Mouse (Mus musculus): ENCODE data around the gene Ier5. TPM values are rescaled to one million over a fixed set of nuclear protein-coding genes. Genes with fewer than 3 reads are reported as not detected.

Ier5 gene
- total and polyA plus RNA-seq, 3 experiments: 7.2 to 7.4 TPM; not detected in 1

GRCm38 (mm10) chr1:155054366-155054965, 45.0 kb downstream of the Ier5 start (continued):
- no peak for TF ChIP-seq POLR2AphosphoS5 (IDR thresholded peaks at IDR 0.05; ENCODE audit: borderline replicate concordance, low read depth, low read length)

GRCm38 (mm10) chr1:155053296-155053695, 46.1 kb downstream of the Ier5 start:
- Histone ChIP-seq H3K27me3 (ENCODE audit: control insufficient read depth in 1 of 2, insufficient read depth in 2 of 2, low read length in 2 of 2) (no peaks in the 10 kb centered on the region), H3K27ac (ENCODE audit: control insufficient read depth, low read depth, low read length) (no peak overlapping the region), H3K9me3 (replicated peaks; ENCODE audit: insufficient read depth, low read length) (no peaks in the 10 kb centered on the region), H3K4me3 (ENCODE audit: control insufficient read depth in 1 of 2, insufficient read depth in 1 of 2, low read depth in 2 of 2, low read length in 2 of 2) (no peak overlapping the region), H3K36me3 (ENCODE audit: control insufficient read depth in 1 of 2, insufficient read depth in 2 of 2, low read length in 2 of 2) (peaks cover 0 to 9% of the 10 kb centered on the region in 2 experiments; a peak in 2 of 4 replicates), H3K79me2 (ENCODE audit: control insufficient read depth, insufficient read depth, low read length, poor library complexity) (no peaks in the 10 kb centered on the region), H3K9ac (ENCODE audit: control insufficient read depth, low read depth, low read length, poor library complexity, severe bottlenecking) (no peak overlapping the region), H3K4me1 (ENCODE audit: control insufficient read depth in 1 of 2, insufficient read depth in 2 of 2, low read length in 2 of 2) (peaks cover 0 to 21% of the 10 kb centered on the region in 2 experiments; a peak in 2 of 4 replicates)
- DNase-seq (ENCODE audit: low read depth, low spot score): no peak
- TF ChIP-seq SIN3A (IDR thresholded peaks at IDR 0.05; ENCODE audit: low read length) (no peak), MAFK (IDR thresholded peaks at IDR 0.05; ENCODE audit: borderline replicate concordance, low read depth, low read length) (no peak), ZC3H11A (IDR thresholded peaks at IDR 0.05; ENCODE audit: low read depth, low read length) (no peak), KAT2A (conservative IDR thresholded peaks at IDR 0.05; ENCODE audit: low read depth, low read length) (no peak), USF1 (IDR thresholded peaks at IDR 0.05; ENCODE audit: low read depth, low read length) (no peak), MXI1 (IDR thresholded peaks at IDR 0.05; ENCODE audit: low read depth, low read length) (no peak), GABPA (IDR thresholded peaks at IDR 0.05; ENCODE audit: low read depth, low read length) (no peak), ZMIZ1 (IDR thresholded peaks at IDR 0.05; ENCODE audit: low read depth, low read length) (no peak), TCF12 (IDR thresholded peaks at IDR 0.05; ENCODE audit: low read depth, low read length) (no peak), HCFC1 (IDR thresholded peaks at IDR 0.05; ENCODE audit: low read depth, low read length) (no peak), ZKSCAN1 (IDR thresholded peaks at IDR 0.05; ENCODE audit: low read depth, low read length) (no peak), ELF1 (IDR thresholded peaks at IDR 0.05; ENCODE audit: low read depth, low read length) (no peak), TBP (IDR thresholded peaks at IDR 0.05; ENCODE audit: low read depth, low read length) (no peak), RCOR1 (IDR thresholded peaks at IDR 0.05; ENCODE audit: low read depth, low read length) (no peak), POLR2AphosphoS5 (IDR thresholded peaks at IDR 0.05; ENCODE audit: borderline replicate concordance, low read depth, low read length) (no peak), MEF2A (IDR thresholded peaks at IDR 0.05; ENCODE audit: extremely low read depth, insufficient replicate concordance, low read depth, low read length, poor library complexity, severe bottlenecking) (no peak), BHLHE40 (IDR thresholded peaks at IDR 0.05; ENCODE audit: borderline replicate concordance, low read depth, low read length) (no peak)

GRCm38 (mm10) chr1:155052761-155053166, 46.7 kb downstream of the Ier5 start:
- Histone ChIP-seq H3K9me3 (replicated peaks; ENCODE audit: insufficient read depth, low read length) (no peaks in the 10 kb centered on the region), H3K4me3 (ENCODE audit: control insufficient read depth in 1 of 2, insufficient read depth in 1 of 2, low read depth in 2 of 2, low read length in 2 of 2) (no peak overlapping the region), H3K27ac (ENCODE audit: control insufficient read depth, low read depth, low read length) (no peak overlapping the region), H3K9ac (ENCODE audit: control insufficient read depth, low read depth, low read length, poor library complexity, severe bottlenecking) (no peak overlapping the region), H3K4me1 (ENCODE audit: control insufficient read depth in 1 of 2, insufficient read depth in 2 of 2, low read length in 2 of 2) (peaks cover 0 to 21% of the 10 kb centered on the region in 2 experiments; a peak in 2 of 4 replicates), H3K27me3 (ENCODE audit: control insufficient read depth in 1 of 2, insufficient read depth in 2 of 2, low read length in 2 of 2) (no peaks in the 10 kb centered on the region), H3K36me3 (ENCODE audit: control insufficient read depth in 1 of 2, insufficient read depth in 2 of 2, low read length in 2 of 2) (peaks cover 0 to 9% of the 10 kb centered on the region in 2 experiments; a peak in 2 of 4 replicates), H3K79me2 (ENCODE audit: control insufficient read depth, insufficient read depth, low read length, poor library complexity) (no peaks in the 10 kb centered on the region)
- no peak for TF ChIP-seq UBTF (IDR thresholded peaks at IDR 0.05; ENCODE audit: borderline replicate concordance, insufficient read depth, low read depth, low read length)
- no peak for TF ChIP-seq TCF12 (IDR thresholded peaks at IDR 0.05; ENCODE audit: low read depth, low read length)
- TF ChIP-seq ZNF384 (IDR thresholded peaks at IDR 0.05; ENCODE audit: low read depth, low read length): no peak
- no peak for TF ChIP-seq USF2 (IDR thresholded peaks at IDR 0.05; ENCODE audit: borderline replicate concordance in 1 of 2, insufficient read depth in 1 of 2, low read depth in 1 of 2, low read length in 2 of 2)
- TF ChIP-seq MYC (IDR thresholded peaks at IDR 0.05; ENCODE audit: low read depth, low read length): no peak
- no peak for DNase-seq (ENCODE audit: low read depth, low spot score)

Measured in MEL (cell line).